Mouse (Mus musculus) 3T3-L1 (cell line): Measurements from ENCODE around the gene Gna11.

Experiments
- DNase-seq: peaks from one replicate; pipeline ENCODE4 v3.0.0-alpha.2; 2015; ENCODE audit warnings: low read depth, low spot score

Gna11 gene

GRCm38 (mm10) chr10:81543633-81544032 lies 1.4 kb downstream of the Gna11 start:
- no peak for DNase-seq

- DNase-seq: no peak
These were observed 2.1 kb downstream of the Gna11 start for GRCm38 (mm10) chr10:81542727-81543460.

- no peak for DNase-seq
These were observed 3.2 kb downstream of the Gna11 start for GRCm38 (mm10) chr10:81541803-81542202.

DNA sequence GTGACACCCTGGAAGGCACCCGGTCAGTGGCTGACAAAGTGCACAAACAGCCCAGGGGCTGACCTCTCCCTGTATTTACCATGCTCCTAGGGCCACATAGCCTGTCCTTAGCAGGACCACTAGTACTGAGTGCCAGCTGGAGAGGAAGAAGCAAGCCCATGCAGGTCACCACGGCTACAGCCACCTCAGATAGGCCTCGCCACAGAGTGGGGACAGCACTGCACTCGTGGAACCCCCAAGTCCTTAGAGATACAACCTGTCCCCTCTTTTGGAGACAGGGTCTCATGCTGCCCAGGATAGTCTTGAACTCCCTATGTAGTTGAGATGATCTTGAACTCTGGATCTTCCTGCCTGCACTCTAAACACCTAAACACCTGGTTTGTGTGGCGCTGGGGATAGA lies 3.6 kb downstream of the Gna11 start:
- no peak for DNase-seq

- no peak for DNase-seq
These were observed 6.5 kb downstream of the Gna11 start for GRCm38 (mm10) chr10:81538321-81539048.

DNA sequence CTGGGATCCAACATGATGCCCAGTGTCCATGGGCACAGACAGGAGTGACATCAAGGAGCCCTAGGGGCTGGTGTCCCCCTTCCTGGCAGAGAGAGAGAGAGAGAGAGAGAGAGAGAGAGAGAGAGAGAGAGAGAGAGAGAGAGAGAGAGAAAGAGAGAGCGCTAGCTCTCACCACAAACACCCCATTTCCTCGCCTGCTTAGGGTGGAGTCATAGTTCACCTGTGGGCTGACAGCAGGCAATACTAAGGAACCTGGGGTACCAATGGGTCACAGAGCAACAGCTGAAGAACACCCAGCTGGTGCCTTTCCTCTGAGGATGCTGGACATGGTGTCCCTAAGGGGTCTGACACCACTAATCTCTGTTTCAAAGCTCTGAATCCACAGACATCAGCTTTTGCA lies 7.6 kb downstream of the Gna11 start:
- DNase-seq: no peak

- DNase-seq: peak; percentile 66
These were observed 8.3 kb downstream of the Gna11 start for GRCm38 (mm10) chr10:81536734-81537133.

DNA sequence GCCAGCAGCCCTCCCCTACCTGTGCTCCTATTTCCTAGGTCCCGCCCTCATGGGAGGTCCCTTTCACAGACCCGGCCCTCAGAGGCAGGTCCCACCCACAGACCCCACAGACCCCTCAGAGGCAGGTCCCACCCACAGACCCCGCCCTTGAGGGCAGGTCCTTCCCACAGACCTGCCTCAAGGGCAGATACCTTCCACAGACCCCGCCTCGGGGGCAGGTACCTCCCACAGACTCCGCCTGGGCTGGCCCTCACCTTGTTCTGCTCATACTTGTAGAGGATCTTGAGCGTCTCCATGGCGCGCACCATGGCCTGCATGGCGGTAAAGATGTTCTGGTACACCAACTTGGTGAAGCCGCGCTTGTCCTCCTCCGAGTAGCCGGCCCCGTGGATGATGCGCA lies 10.2 kb downstream of the Gna11 start:
- DNase-seq: no peak

DNA sequence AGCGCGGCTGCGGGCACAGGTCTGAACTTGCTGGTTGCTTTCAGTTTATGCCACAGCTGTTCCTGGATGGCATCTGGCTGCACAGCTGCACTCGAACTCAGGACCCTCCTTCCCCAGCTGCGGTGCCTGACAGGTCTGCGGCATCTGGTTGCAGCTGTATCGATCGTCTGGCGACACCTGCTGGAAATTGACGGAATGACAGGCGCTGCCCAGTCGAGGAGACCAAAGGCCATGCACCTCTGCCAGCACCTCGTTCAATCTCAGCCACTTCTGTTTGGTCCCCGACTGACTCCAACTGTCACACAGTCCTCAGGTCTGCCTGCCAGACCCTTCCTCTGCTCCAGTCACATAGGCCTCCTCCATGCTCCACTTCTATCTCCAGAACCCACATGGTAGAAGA lies 18.2 kb downstream of the Gna11 start:
- DNase-seq: peak; percentile 74

GRCm38 (mm10) chr10:81525017-81525694 lies 19.8 kb downstream of the Gna11 start:
- DNase-seq: no peak

DNA sequence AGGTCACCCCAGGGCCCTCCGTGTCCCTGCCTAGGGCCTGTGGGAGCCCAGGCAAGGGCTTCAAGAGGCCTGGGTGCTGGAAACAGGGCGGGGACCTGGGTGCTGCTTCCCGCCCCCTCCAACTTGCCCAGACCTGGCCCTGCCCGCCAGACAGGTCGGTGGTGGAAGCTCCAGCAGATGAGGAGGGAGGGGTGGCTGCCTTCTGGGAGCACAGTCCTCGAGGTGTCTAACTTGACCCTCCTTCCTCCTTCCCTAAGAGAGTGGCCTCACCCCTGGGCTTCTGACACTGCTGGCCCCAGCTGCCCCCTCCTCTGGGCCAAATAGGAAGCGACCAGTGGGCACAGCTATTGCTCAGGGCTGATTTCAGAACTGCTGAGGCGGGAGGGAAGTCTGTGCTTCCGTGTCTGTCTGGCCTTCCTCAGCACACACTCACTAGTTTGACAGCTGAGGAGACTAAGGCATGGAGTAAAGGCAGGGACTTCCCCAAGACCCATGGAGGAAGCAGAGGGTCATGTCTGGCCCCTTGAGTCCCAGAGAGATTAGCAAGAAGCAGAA lies 20.9 kb downstream of the Gna11 start, which contains the start of gene Gna15:
Gene Gna15 (minus strand): TSS at position 175 of the 555 bp plus-strand sequence.
- DNase-seq: no peak

GRCm38 (mm10) chr10:81523570-81523969 lies 21.4 kb downstream of the Gna11 start:
- no peak for DNase-seq

GRCm38 (mm10) chr10:81523142-81523541 lies 21.8 kb downstream of the Gna11 start:
- DNase-seq: no peak

- DNase-seq: no peak
These were observed 25.0 kb downstream of the Gna11 start for GRCm38 (mm10) chr10:81519978-81520365.

GRCm38 (mm10) chr10:81519227-81519977 lies 25.6 kb downstream of the Gna11 start:
- no peak for DNase-seq

DNA sequence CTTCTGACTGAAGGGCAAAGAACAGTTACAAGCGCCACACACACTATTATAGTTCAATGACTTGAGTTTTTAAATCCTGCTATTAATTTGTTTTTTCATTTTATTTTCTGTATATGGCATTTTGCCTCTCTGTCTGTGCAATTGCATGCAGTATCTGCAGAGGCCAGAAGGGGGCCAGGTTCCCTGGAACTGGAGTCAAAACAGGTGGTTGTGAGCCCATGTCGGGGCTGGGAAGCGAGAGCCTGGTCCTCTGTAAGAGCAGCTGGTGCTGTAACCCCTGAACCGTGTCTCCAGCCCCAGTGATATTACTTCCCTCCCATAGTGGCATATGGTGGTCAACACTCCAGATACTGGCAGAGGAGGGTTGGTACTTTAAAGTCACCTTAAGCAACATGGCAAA lies 26.4 kb downstream of the Gna11 start:
- DNase-seq: peak; percentile 78

GRCm38 (mm10) chr10:81517227-81517626 lies 27.8 kb downstream of the Gna11 start:
- no peak for DNase-seq

DNA sequence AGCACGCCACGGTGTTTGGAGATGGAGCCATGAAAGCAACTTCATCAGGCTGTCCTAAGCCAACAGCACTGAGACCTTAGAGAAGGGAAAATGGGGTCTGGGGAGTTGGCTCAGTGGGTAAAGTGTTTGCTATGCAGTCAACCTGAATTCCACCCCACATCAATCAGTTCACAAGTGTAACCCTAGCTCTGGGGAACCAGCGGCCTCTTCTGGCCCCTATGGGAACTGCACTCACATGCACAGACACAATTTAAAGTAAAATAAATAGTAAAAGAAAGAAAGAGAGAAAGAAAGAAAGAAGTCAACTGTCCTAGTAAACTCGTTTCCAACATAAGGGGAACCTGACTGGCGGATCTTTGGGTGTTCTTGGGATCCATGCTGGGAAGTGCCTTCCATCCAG lies 31.2 kb downstream of the Gna11 start:
- no peak for DNase-seq

DNA sequence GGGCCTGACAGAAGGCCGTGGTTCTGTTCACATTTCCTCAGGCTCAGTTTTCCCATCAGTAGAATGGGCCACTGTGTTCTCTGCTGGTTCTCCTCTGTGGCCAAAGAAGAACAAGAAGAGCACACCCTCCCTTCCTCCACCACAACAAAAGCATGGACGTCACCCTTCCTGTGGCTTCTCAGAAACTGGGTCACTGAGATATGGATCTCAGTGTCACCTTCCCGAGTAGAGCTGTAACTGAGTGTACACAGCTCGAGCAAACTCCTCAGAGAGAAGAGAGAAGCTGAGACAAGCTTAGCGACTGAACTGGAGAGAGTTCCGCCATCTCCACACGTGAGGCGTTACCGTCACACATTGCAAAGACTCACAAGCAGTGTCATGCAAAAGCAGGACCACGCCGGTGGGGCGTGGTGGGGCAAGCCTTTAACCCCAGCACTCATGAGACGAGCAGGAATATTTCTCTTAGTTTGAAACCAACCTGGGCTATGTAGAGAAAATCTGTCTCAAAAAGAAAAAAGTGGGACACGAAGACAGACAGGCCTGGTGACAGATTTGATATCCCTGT lies 34.7 kb downstream of the Gna11 start:
- no peak for DNase-seq

DNA sequence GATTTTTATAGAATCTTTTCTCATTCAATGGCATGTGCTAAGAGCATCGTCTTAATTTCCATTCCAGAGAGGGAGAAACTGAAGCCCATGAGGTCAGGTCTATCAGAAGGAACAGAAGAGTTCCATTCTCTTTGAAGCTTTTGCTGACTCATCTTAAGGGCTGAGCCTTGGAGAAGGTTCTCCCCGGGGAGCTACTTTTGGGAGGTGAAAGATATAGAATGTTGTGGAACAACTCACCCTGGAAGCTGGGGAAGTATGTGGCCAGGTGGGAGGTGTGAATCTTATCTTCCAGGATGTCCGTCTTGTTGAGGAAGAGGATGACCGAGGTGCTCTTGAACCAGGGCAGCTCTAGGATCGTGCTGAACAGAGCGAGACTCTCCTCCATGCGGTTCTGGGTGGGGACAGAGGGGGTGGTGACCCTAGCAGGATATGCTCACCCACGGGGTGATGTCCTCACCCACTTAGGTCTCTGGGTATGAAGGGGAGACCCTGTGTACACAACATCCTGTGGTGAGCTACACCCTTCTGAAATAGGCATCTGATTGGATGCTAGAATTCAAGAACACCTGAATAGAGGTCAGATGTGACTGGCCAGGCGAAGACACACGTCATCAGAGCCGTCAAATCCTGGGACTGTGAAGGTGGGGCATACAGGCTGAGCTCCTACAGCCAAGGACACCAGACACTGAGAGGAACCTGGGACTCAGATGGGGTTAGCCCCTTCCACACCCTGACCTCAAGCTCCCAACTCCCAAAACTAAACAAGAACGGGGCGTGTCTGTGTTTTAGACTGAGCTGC lies 37.1 kb downstream of the Gna11 start:
- no peak for DNase-seq
